Mouse (Mus musculus): ENCODE data around the gene Bcl7c. TPM values are rescaled to one million over a fixed set of nuclear protein-coding genes. Genes with fewer than 3 reads are reported as not detected.

The Bcl7c gene
- total RNA-seq, 2 experiments from 2014 or later, result 34.6 to 35.8 TPM

GRCm38 (mm10) chr7:127689626-127690280 is 19.0 kb downstream of the Bcl7c start:
- DNase-seq, result no peak
- intact Hi-C loops (cut with DNase I), result loop anchor here (2.0 kb wide), 1 partner anchor 15 kb away; no protein-coding TSS in a partner anchor

GRCm38 (mm10) chr7:127688935-127689334 is 19.8 kb downstream of the Bcl7c start:
- no peak for DNase-seq
- intact Hi-C loops (cut with DNase I), result no loop called here

- intact Hi-C loops (cut with DNase I), result no loop called here
- no peak for DNase-seq
Observed at GRCm38 (mm10) chr7:127686740-127687449, 21.8 kb downstream of the Bcl7c start.

GRCm38 (mm10) chr7:127685304-127686018 is 23.3 kb downstream of the Bcl7c start:
- DNase-seq, result peak in 1 of 2 experiments; percentile 18
- intact Hi-C loops (cut with DNase I), result no loop called here

- intact Hi-C loops (cut with DNase I), result no loop called here
- no peak for DNase-seq
Observed at GRCm38 (mm10) chr7:127681888-127682553, 26.7 kb downstream of the Bcl7c start.

- intact Hi-C loops (cut with DNase I), result no loop called here
- no peak for DNase-seq
Observed at GRCm38 (mm10) chr7:127680541-127680940, 28.2 kb downstream of the Bcl7c start.

- no peak for DNase-seq
- intact Hi-C loops (cut with DNase I), result no loop called here
Observed at GRCm38 (mm10) chr7:127678811-127679210, 29.9 kb downstream of the Bcl7c start.

- intact Hi-C loops (cut with DNase I), result no loop called here
- no peak for DNase-seq
Observed at GRCm38 (mm10) chr7:127677609-127678008, 31.1 kb downstream of the Bcl7c start.

- intact Hi-C loops (cut with DNase I), result no loop called here
- DNase-seq, result peak; percentile 31 to 50
Observed at GRCm38 (mm10) chr7:127677077-127677476, 31.7 kb downstream of the Bcl7c start.

- intact Hi-C loops (cut with DNase I), result loop anchor here (1.0 to 2.0 kb wide), 4 partner anchors 15 to 86 kb away; partner anchors contain the start of genes Bcl7c and Fbxl19
Observed at GRCm38 (mm10) chr7:127675391-127675811, 33.3 kb downstream of the Bcl7c start.

GRCm38 (mm10) chr7:127674977-127675376 is 33.8 kb downstream of the Bcl7c start:
- intact Hi-C loops (cut with DNase I), result loop anchor here (1.0 to 2.0 kb wide), 4 partner anchors 16 to 86 kb away; partner anchors contain the start of genes Bcl7c and Fbxl19
- peak; percentile 85 for DNase-seq

More at GRCm38 (mm10) chr7:127675391-127675811, 33.3 kb downstream of the Bcl7c start:
- no peak for DNase-seq

- intact Hi-C loops (cut with DNase I), result no loop called here
- DNase-seq, result no peak
Observed at GRCm38 (mm10) chr7:127672776-127673175, 36.0 kb downstream of the Bcl7c start.

GRCm38 (mm10) chr7:127671880-127672774 is 36.6 kb downstream of the Bcl7c start:
- no peak for DNase-seq
- intact Hi-C loops (cut with DNase I), result no loop called here

- intact Hi-C loops (cut with DNase I), result no loop called here
- DNase-seq, result no peak
Observed at GRCm38 (mm10) chr7:127667171-127667570, 41.6 kb downstream of the Bcl7c start.

- no peak for DNase-seq
- intact Hi-C loops (cut with DNase I), result no loop called here
Observed at GRCm38 (mm10) chr7:127666679-127667078, 42.1 kb downstream of the Bcl7c start.

GRCm38 (mm10) chr7:127666066-127666654 is 42.6 kb downstream of the Bcl7c start:
- intact Hi-C loops (cut with DNase I), result no loop called here
- DNase-seq, result no peak

- intact Hi-C loops (cut with DNase I), result no loop called here
- no peak for DNase-seq
Observed at GRCm38 (mm10) chr7:127662926-127663325, 45.8 kb downstream of the Bcl7c start.

GRCm38 (mm10) chr7:127661833-127662232 is 46.9 kb downstream of the Bcl7c start:
- DNase-seq, result no peak
- intact Hi-C loops (cut with DNase I), result no loop called here

- intact Hi-C loops (cut with DNase I), result no loop called here
- DNase-seq, result no peak
Observed at GRCm38 (mm10) chr7:127660882-127661281, 47.9 kb downstream of the Bcl7c start.

Data from heart, postnatal 36 days (tissue).